Mouse (Mus musculus) Muller cell, postnatal 12 days (primary cell): ENCODE data around the gene Irf2bp2.

ENCODE experiments used
- DNase-seq: peaks from one replicate; pipeline ENCODE4 v3.0.0-alpha.2; 2015; ENCODE audit errors: inconsistent ontology term

Gene Irf2bp2

GRCm38 (mm10) chr8:126586599-126587577, 6.9 kb downstream of the Irf2bp2 start:
- no peak for DNase-seq

GRCm38 (mm10) chr8:126586101-126586500, 7.7 kb downstream of the Irf2bp2 start:
- no peak for DNase-seq

GRCm38 (mm10) chr8:126585561-126586031, 8.2 kb downstream of the Irf2bp2 start:
- peak; percentile 89 for DNase-seq

GRCm38 (mm10) chr8:126584844-126585231, 8.9 kb downstream of the Irf2bp2 start:
- no peak for DNase-seq

- DNase-seq: peak; percentile 81
Observed at GRCm38 (mm10) chr8:126583971-126584843, 9.6 kb downstream of the Irf2bp2 start.

GRCm38 (mm10) chr8:126583534-126583933, 10.3 kb downstream of the Irf2bp2 start:
- DNase-seq: peak; percentile 44

- DNase-seq: no peak
Observed at GRCm38 (mm10) chr8:126583018-126583417, 10.8 kb downstream of the Irf2bp2 start.

- DNase-seq: no peak
Observed at GRCm38 (mm10) chr8:126582509-126582908, 11.3 kb downstream of the Irf2bp2 start.

- DNase-seq: no peak
Observed at GRCm38 (mm10) chr8:126581662-126582061, 12.1 kb downstream of the Irf2bp2 start.

- no peak for DNase-seq
Observed at GRCm38 (mm10) chr8:126580826-126581225, 13.0 kb downstream of the Irf2bp2 start.

GRCm38 (mm10) chr8:126580086-126580485, 13.7 kb downstream of the Irf2bp2 start:
- DNase-seq: no peak

- DNase-seq: no peak
Observed at GRCm38 (mm10) chr8:126578641-126579040, 15.1 kb downstream of the Irf2bp2 start.

GRCm38 (mm10) chr8:126576919-126577318, 16.9 kb downstream of the Irf2bp2 start:
- DNase-seq: no peak

GRCm38 (mm10) chr8:126576086-126576485, 17.7 kb downstream of the Irf2bp2 start:
- DNase-seq: no peak

- peak; percentile 60 for DNase-seq
Observed at GRCm38 (mm10) chr8:126574882-126575637, 18.7 kb downstream of the Irf2bp2 start.

- DNase-seq: no peak
Observed at GRCm38 (mm10) chr8:126573878-126574277, 19.9 kb downstream of the Irf2bp2 start.

GRCm38 (mm10) chr8:126573079-126573694, 20.6 kb downstream of the Irf2bp2 start:
- DNase-seq: no peak

GRCm38 (mm10) chr8:126571065-126571660, 22.6 kb downstream of the Irf2bp2 start:
- DNase-seq: no peak

- no peak for DNase-seq
Observed at GRCm38 (mm10) chr8:126570521-126571040, 23.2 kb downstream of the Irf2bp2 start.

- DNase-seq: no peak
Observed at GRCm38 (mm10) chr8:126570046-126570445, 23.7 kb downstream of the Irf2bp2 start.
